Mouse (Mus musculus) CD8-positive naive resting alpha-beta T cell, adult 57 days (primary cell): Measurements from ENCODE around the gene Xpo6. TPM values are rescaled to one million over a fixed set of nuclear protein-coding genes. Genes with fewer than 3 reads are reported as not detected.

Source experiments
- total RNA-seq: library from RNA; stranded (reverse); gene quantifications from one replicate; pipeline ENCODE4 v1.2.4, GENCODE M21; 2023

Xpo6 gene
- total RNA-seq, result 159 TPM

GRCm38 (mm10) chr7:126200178-126200996 is at the start of gene Xpo6:
Gene Xpo6, minus strand, starts transcription at chr7:126200501.

GRCm38 (mm10) chr7:126082286-126082741 is 118.0 kb downstream of the Xpo6 start, which contains the start of gene Gsg1l:
Gene Gsg1l, minus strand, starts transcription at chr7:126082411.

Other genes with a start within 250 kb of the Xpo6 start
- not detected for gene Gsg1l, start 118.1 kb downstream of the Xpo6 start, total RNA-seq
- gene Sbk1, start 72.1 kb upstream of the Xpo6 start, total RNA-seq, result 59.1 TPM
- 568 TPM for gene Lat, start 169.1 kb upstream of the Xpo6 start, total RNA-seq
- 86.1 TPM for gene Spns1, start 176.9 kb upstream of the Xpo6 start, total RNA-seq
- gene Nfatc2ip, start 196.2 kb upstream of the Xpo6 start, total RNA-seq, result 22.8 TPM
- gene Cd19, start 214.4 kb upstream of the Xpo6 start, total RNA-seq, result 78.2 TPM
- 36.5 TPM for gene Rabep2, start 228.3 kb upstream of the Xpo6 start, total RNA-seq